Comparison of ENCODE assay signal across 8 mouse cellular contexts in genomic region chr11:60776107-60776828, GRCm38 (mm10). TPM values are rescaled to one million over a fixed set of nuclear protein-coding genes. Genes with fewer than 3 reads are reported as not detected.
DNase-seq lines count a peak whose midpoint lies in the region; ATAC-seq and TF ChIP-seq lines count a peak whose summit lies in the region.

No protein-coding gene starts in this region.

- DNase-seq in kidney, adult 9 months: peak; percentile 81
- no peak for DNase-seq in kidney, postnatal 25 days
- DNase-seq in adrenal gland, adult 2 months: no peak
- DNase-seq in frontal cortex, adult 2 months (ENCODE audit: extremely low spot score in 1 of 2, low spot score in 1 of 2): no peak
- DNase-seq in layer of hippocampus, adult 9-11 months: no peak

- peak overlapping the region; percentile 70 for H3K9ac ChIP-seq in hindbrain, embryonic 16.5 days (ENCODE audit: low read depth, low read length)
- peak overlapping the region; percentile 61 for H3K9ac ChIP-seq in midbrain, embryonic 15.5 days

- H3K9me3 ChIP-seq in hindbrain, embryonic 16.5 days (ENCODE audit: control insufficient read depth, low read length): no peaks in the 10 kb centered on the region
- no peaks in the 10 kb centered on the region for H3K9me3 ChIP-seq in midbrain, embryonic 15.5 days

- H3K4me1 ChIP-seq in cortical plate, adult 2 months (ENCODE audit: control insufficient read depth, insufficient read depth, low read length): peaks cover 15% of the 10 kb centered on the region
- H3K4me1 ChIP-seq in hindbrain, embryonic 16.5 days (ENCODE audit: control insufficient read depth, insufficient read depth, low read depth, low read length): peaks cover 52% of the 10 kb centered on the region
- peaks cover 59% of the 10 kb centered on the region for H3K4me1 ChIP-seq in midbrain, embryonic 15.5 days

- no peak overlapping the region for H3K27ac ChIP-seq in cortical plate, adult 2 months (ENCODE audit: insufficient read depth, low read length)
- peak overlapping the region; percentile 79 for H3K27ac ChIP-seq in hindbrain, embryonic 16.5 days (ENCODE audit: low read depth, low read length)
- no peak overlapping the region for H3K27ac ChIP-seq in midbrain, embryonic 15.5 days

- ATAC-seq in hindbrain, embryonic 16.5 days: no peak
- ATAC-seq in midbrain, embryonic 15.5 days (replicated peaks): no peak

- no peaks in the 10 kb centered on the region for H3K27me3 ChIP-seq in hindbrain, embryonic 16.5 days (replicated peaks; ENCODE audit: control insufficient read depth, insufficient read depth, low read length)
- H3K27me3 ChIP-seq in midbrain, embryonic 15.5 days (replicated peaks): no peaks in the 10 kb centered on the region

- peak overlapping the region; percentile 95 for H3K4me2 ChIP-seq in hindbrain, embryonic 16.5 days (ENCODE audit: low read length)
- peak overlapping the region; percentile 79 for H3K4me2 ChIP-seq in midbrain, embryonic 15.5 days

- 5% methylated on average over 17 of the region's 17 CpGs for WGBS in hindbrain, embryonic 16.5 days
- WGBS in midbrain, embryonic 15.5 days: 5% methylated on average over 17 of the region's 17 CpGs

- no peaks in the 10 kb centered on the region; the same call in 1 of the 2 replicates for H3K36me3 ChIP-seq in hindbrain, embryonic 16.5 days (ENCODE audit: control insufficient read depth, insufficient read depth, low read length)
- H3K36me3 ChIP-seq in midbrain, embryonic 15.5 days (replicated peaks): no peaks in the 10 kb centered on the region

- H3K4me3 ChIP-seq in cortical plate, adult 2 months (ENCODE audit: insufficient read depth, low read length): peak overlapping the region; percentile 81
- peak overlapping the region; percentile 66 for H3K4me3 ChIP-seq in hindbrain, embryonic 16.5 days (ENCODE audit: low read length)
- peak overlapping the region; percentile 68 for H3K4me3 ChIP-seq in midbrain, embryonic 15.5 days

- TF ChIP-seq POLR2A in cortical plate, adult 2 months (IDR thresholded peaks at IDR 0.05; ENCODE audit: extremely low read depth, insufficient read depth, low read length): no peak

- no peak for TF ChIP-seq CTCF in cortical plate, adult 2 months (IDR thresholded peaks at IDR 0.05; ENCODE audit: extremely low read depth, insufficient read depth, low read length)

RNA-seq across cellular contexts. Expression of gene Top3a, which starts 0.9 kb away (rescaled TPM):
- 5.8 TPM in 2 replicates for polyA plus RNA-seq in cortical plate, adult 2 months (2012; rRNA removed)
- polyA plus RNA-seq in hindbrain, embryonic 16.5 days (2015; fragmentation: Nextera tagmentation; extraction: Ambion mirVana): 7.7 and 9.4 TPM in 2 replicates
- polyA plus RNA-seq in midbrain, embryonic 15.5 days (2015; fragmentation: Nextera tagmentation; extraction: Ambion mirVana): 8.2 and 9.4 TPM in 2 replicates
- 10 to 100 TPM in 1 of 2 experiments, 1 to 10 TPM in 1; 6.7 to 10.7 TPM for total RNA-seq in adrenal gland, adult 2 months (2021)
- 5.8 and 6.1 TPM in 2 replicates for polyA plus RNA-seq in adrenal gland, adult 2 months (2012; rRNA removed)
- polyA plus RNA-seq in frontal cortex, adult 2 months (2012; rRNA removed): 6.0 and 6.1 TPM in 2 replicates

RNA-seq across cellular contexts. Expression of gene Smcr8, which starts 1.1 kb away (rescaled TPM):
- polyA plus RNA-seq in cortical plate, adult 2 months (2012; rRNA removed): 12.0 and 12.8 TPM in 2 replicates
- polyA plus RNA-seq in hindbrain, embryonic 16.5 days (2015; fragmentation: Nextera tagmentation; extraction: Ambion mirVana): 4.8 and 6.7 TPM in 2 replicates
- 6.9 and 7.1 TPM in 2 replicates for polyA plus RNA-seq in midbrain, embryonic 15.5 days (2015; fragmentation: Nextera tagmentation; extraction: Ambion mirVana)
- 10 to 100 TPM; 19.7 to 33.3 TPM for total RNA-seq in adrenal gland, adult 2 months (2021)
- polyA plus RNA-seq in adrenal gland, adult 2 months (2012; rRNA removed): 6.4 and 8.6 TPM in 2 replicates
- polyA plus RNA-seq in frontal cortex, adult 2 months (2012; rRNA removed): 10.7 and 12.3 TPM in 2 replicates

RNA-seq across cellular contexts. Expression of gene Shmt1, which starts 35.2 kb away (rescaled TPM):
- polyA plus RNA-seq in cortical plate, adult 2 months (2012; rRNA removed): 2.5 and 3.5 TPM in 2 replicates
- polyA plus RNA-seq in hindbrain, embryonic 16.5 days (2015; fragmentation: Nextera tagmentation; extraction: Ambion mirVana): 7.4 and 10.2 TPM in 2 replicates
- polyA plus RNA-seq in midbrain, embryonic 15.5 days (2015; fragmentation: Nextera tagmentation; extraction: Ambion mirVana): 7.0 and 8.6 TPM in 2 replicates
- 10 to 100 TPM; 38.7 to 82.4 TPM for total RNA-seq in adrenal gland, adult 2 months (2021)
- 27.7 and 43.5 TPM in 2 replicates for polyA plus RNA-seq in adrenal gland, adult 2 months (2012; rRNA removed)
- 2.0 and 2.2 TPM in 2 replicates for polyA plus RNA-seq in frontal cortex, adult 2 months (2012; rRNA removed)

RNA-seq across cellular contexts. Expression of gene Mief2, which starts 48.1 kb away (rescaled TPM):
- polyA plus RNA-seq in cortical plate, adult 2 months (2012; rRNA removed): 23.7 and 27.7 TPM in 2 replicates
- polyA plus RNA-seq in hindbrain, embryonic 16.5 days (2015; fragmentation: Nextera tagmentation; extraction: Ambion mirVana): 26.2 and 29.7 TPM in 2 replicates
- 23.8 and 25.4 TPM in 2 replicates for polyA plus RNA-seq in midbrain, embryonic 15.5 days (2015; fragmentation: Nextera tagmentation; extraction: Ambion mirVana)
- total RNA-seq in adrenal gland, adult 2 months (2021): 10 to 100 TPM; 26.0 to 41.6 TPM
- 47.2 and 50.1 TPM in 2 replicates for polyA plus RNA-seq in adrenal gland, adult 2 months (2012; rRNA removed)
- polyA plus RNA-seq in frontal cortex, adult 2 months (2012; rRNA removed): 20.1 and 24.1 TPM in 2 replicates

RNA-seq across cellular contexts. Expression of gene Flii, which starts 49.2 kb away (rescaled TPM):
- polyA plus RNA-seq in cortical plate, adult 2 months (2012; rRNA removed): 115 and 122 TPM in 2 replicates
- polyA plus RNA-seq in hindbrain, embryonic 16.5 days (2015; fragmentation: Nextera tagmentation; extraction: Ambion mirVana): 73.3 and 84.8 TPM in 2 replicates
- polyA plus RNA-seq in midbrain, embryonic 15.5 days (2015; fragmentation: Nextera tagmentation; extraction: Ambion mirVana): 81.5 and 83.4 TPM in 2 replicates
- 100 to 1,000 TPM; 149 to 186 TPM for total RNA-seq in adrenal gland, adult 2 months (2021)
- 271 and 327 TPM in 2 replicates for polyA plus RNA-seq in adrenal gland, adult 2 months (2012; rRNA removed)
- 116 and 131 TPM in 2 replicates for polyA plus RNA-seq in frontal cortex, adult 2 months (2012; rRNA removed)
